Mouse (Mus musculus) olfactory bulb, adult 2 months (tissue): ENCODE results near the gene Cdc37.

ENCODE experiments used
- CTCF ChIP-seq: fragments of 200-500 bp; IDR thresholded peaks from 2 replicates; pipeline ENCODE4 v1.5.1; 2012; ENCODE audit warnings: low read depth, mild to moderate bottlenecking, low read length, moderate library complexity; ENCODE audit not compliant: insufficient read depth
- POLR2A ChIP-seq: fragments of 200-500 bp; IDR thresholded peaks from 2 replicates; pipeline ENCODE4 v1.6.1; 2012; ENCODE audit warnings: mild to moderate bottlenecking, low read depth, low read length, moderate library complexity; ENCODE audit not compliant: insufficient read depth

DNA sequence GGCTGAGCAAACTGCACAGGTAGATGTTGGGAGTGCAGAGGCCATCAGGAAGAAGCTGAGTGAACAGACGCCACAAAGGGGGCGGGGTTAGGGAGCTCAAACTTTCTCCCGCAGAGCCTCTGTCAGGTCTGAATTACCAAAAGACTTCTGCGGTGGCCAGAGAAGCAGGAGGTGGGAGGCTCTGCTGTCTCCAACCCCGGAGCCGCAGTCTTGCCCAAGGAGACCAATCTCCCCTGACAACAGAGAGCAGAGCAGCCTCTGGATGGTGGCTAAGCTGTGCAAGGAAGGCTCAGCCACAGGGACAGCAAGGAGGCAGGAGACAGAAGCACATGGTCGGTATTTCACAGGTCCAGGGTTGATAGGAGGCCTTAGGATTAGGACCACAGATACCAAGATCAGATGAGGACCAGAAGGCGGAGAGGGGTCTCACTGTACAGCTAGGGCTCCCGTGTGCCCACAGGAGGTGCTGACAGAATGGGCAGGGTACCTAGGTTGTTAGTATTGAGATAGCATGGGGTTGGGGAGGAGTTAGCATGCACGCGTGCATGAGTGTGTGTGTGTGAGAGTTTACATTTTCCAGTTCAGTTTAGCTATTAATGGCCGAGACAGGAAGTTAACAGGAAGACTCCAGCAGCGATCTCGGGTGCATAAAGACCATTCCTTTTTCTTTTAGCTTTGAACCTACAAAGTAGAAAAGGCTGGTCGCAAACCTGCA, 49.2 kb downstream of the Cdc37 start:
- no peak for TF ChIP-seq CTCF
- no peak for TF ChIP-seq POLR2A
